Mouse (Mus musculus) urinary bladder, postnatal 4 days (tissue): ENCODE measurements around the gene H2al1i.
"Not testable (repeated sequence)": the region's sequence is repeated elsewhere in the genome, so short reads cannot be mapped to it uniquely, and the experiment has no call there.

Source experiments
- DNase-seq, 2 experiments: peaks; one replicate each; pipeline ENCODE4 v3.0.0; 2021 to 2022; ENCODE audit warnings: low spot score in 2 of 2

The H2al1i gene

DNA sequence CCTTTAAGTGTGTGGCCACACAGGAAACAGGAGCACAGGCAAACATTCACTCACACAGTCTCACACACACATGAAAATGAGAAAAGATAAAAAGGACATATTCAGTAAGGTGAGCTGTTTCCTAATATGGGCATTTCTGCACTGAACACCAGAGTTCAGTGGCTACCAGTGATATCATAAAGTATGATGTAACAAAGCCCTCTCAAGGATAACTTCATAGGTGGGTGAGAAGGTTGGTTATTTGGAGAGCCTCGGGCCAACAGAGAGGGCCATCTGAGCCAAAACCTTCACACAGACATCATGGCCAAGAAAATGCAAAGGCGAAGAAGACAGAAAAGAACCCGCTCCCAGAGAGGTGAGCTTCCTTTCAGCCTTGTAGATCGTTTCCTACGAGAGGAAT is at the start of gene H2al1i:
H2al1i (plus strand) TSS at position 301 of the 400 bp plus-strand sequence.
- DNase-seq = not testable (repeated sequence)

- DNase-seq = no peak
Observed at GRCm38 (mm10) chrX:11277083-11277482, 47.4 kb upstream of the H2al1i start.

- DNase-seq = no peak
Observed at GRCm38 (mm10) chrX:11280741-11281140, 43.7 kb upstream of the H2al1i start.

DNA sequence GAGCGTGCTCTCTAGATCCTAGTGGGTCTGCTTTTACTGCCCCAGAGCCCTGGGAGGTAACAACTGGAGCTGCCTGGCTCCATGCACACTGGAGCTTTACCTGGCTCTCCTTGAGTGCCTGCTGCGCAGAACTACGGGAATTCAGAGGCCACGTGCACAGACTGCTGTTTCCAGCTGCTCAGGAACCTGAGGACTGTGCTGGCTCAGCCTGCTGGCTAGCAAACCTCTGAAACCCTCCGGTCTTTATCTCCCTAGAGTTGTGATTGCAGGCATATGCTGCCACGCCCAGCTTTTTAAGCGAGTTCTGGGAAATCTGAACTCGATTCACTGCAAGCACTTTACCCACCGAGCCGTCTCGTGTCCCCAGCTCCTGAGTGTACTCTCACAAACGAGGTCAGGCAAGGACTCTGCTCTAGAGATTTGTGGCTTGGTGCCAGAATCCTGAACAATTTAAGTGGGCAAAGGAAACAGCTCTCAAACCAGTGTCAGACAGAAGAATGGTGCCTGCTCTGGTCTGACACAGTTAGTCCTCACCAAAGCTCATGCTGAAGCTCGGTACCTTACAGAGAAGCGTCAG is 36.1 kb upstream of the H2al1i start:
- DNase-seq = no peak

GRCm38 (mm10) chrX:11289244-11289643 is 35.2 kb upstream of the H2al1i start:
- DNase-seq = no peak

GRCm38 (mm10) chrX:11298957-11299356 is 25.5 kb upstream of the H2al1i start, which contains the start of gene H2al1a:
Gene H2al1a (plus strand): TSS chrX:11299257.
- not testable (repeated sequence) for DNase-seq

- DNase-seq = not testable (repeated sequence)
Observed at GRCm38 (mm10) chrX:11302132-11302531, 22.3 kb upstream of the H2al1i start, which contains the start of gene H2al1b. Gene H2al1b (plus strand): TSS chrX:11302432.

DNA sequence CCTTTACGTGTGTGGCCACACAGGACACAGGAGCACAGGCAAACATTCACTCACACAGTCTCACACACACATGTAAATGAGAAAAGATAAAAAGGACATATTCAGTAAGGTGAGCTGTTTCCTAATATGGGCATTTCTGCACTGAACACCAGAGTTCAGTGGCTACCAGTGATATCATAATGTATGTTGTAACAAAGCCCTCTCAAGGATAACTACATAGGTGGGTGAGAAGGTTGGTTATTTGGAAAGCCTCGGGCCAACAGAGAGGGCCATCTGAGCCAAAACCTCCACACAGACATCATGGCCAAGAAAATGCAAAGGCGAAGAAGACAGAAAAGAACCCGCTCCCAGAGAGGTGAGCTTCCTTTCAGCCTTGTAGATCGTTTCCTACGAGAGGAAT is 19.1 kb upstream of the H2al1i start, which contains the start of gene H2al1c:
H2al1c (plus strand) TSS at position 301 of the 400 bp plus-strand sequence.
- DNase-seq = not testable (repeated sequence)

- not testable (repeated sequence) for DNase-seq
Observed at GRCm38 (mm10) chrX:11308524-11308923, 15.9 kb upstream of the H2al1i start, which contains the start of gene H2al1d. Gene H2al1d (plus strand): TSS chrX:11308824.

DNA sequence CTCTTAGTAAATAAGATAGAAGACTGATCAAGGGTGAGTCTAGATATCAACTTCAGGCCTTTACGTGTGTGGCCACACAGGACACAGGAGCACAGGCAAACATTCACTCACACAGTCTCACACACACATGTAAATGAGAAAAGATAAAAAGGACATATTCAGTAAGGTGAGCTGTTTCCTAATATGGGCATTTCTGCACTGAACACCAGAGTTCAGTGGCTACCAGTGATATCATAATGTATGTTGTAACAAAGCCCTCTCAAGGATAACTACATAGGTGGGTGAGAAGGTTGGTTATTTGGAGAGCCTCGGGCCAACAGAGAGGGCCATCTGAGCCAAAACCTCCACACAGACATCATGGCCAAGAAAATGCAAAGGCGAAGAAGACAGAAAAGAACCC is 12.8 kb upstream of the H2al1i start, which contains the start of gene H2al1e:
H2al1e (plus strand) TSS at position 301 of the 400 bp plus-strand sequence.
- not testable (repeated sequence) for DNase-seq

DNA sequence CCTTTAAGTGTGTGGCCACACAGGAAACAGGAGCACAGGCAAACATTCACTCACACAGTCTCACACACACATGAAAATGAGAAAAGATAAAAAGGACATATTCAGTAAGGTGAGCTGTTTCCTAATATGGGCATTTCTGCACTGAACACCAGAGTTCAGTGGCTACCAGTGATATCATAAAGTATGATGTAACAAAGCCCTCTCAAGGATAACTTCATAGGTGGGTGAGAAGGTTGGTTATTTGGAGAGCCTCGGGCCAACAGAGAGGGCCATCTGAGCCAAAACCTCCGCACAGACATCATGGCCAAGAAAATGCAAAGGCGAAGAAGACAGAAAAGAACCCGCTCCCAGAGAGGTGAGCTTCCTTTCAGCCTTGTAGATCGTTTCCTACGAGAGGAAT is 9.6 kb upstream of the H2al1i start, which contains the start of gene H2al1f:
H2al1f (plus strand) TSS at position 301 of the 400 bp plus-strand sequence.
- DNase-seq = not testable (repeated sequence)

DNA sequence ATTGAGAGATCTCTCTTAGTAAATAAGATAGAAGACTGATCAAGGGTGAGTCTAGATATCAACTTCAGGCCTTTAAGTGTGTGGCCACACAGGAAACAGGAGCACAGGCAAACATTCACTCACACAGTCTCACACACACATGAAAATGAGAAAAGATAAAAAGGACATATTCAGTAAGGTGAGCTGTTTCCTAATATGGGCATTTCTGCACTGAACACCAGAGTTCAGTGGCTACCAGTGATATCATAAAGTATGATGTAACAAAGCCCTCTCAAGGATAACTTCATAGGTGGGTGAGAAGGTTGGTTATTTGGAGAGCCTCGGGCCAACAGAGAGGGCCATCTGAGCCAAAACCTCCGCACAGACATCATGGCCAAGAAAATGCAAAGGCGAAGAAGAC is 6.5 kb upstream of the H2al1i start, which contains the start of gene H2al1g:
H2al1g (plus strand) TSS at position 301 of the 400 bp plus-strand sequence.
- DNase-seq = not testable (repeated sequence)

DNA sequence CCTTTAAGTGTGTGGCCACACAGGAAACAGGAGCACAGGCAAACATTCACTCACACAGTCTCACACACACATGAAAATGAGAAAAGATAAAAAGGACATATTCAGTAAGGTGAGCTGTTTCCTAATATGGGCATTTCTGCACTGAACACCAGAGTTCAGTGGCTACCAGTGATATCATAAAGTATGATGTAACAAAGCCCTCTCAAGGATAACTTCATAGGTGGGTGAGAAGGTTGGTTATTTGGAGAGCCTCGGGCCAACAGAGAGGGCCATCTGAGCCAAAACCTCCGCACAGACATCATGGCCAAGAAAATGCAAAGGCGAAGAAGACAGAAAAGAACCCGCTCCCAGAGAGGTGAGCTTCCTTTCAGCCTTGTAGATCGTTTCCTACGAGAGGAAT is 3.3 kb upstream of the H2al1i start, which contains the start of gene H2al1h:
H2al1h (plus strand) TSS at position 301 of the 400 bp plus-strand sequence.
- not testable (repeated sequence) for DNase-seq

DNA sequence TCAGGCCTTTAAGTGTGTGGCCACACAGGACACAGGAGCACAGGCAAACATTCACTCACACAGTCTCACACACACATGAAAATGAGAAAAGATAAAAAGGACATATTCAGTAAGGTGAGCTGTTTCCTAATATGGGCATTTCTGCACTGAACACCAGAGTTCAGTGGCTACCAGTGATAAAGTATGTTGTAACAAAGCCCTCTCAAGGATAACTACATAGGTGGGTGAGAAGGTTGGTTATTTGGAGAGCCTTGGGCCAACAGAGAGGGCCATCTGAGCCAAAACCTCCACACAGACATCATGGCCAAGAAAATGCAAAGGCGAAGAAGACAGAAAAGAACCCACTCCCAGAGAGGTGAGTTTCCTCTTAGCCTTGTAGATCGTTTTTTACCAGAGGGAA is 3.1 kb downstream of the H2al1i start, which contains the start of gene H2al1j:
H2al1j (plus strand) TSS at position 301 of the 400 bp plus-strand sequence.
- DNase-seq = not testable (repeated sequence)

DNA sequence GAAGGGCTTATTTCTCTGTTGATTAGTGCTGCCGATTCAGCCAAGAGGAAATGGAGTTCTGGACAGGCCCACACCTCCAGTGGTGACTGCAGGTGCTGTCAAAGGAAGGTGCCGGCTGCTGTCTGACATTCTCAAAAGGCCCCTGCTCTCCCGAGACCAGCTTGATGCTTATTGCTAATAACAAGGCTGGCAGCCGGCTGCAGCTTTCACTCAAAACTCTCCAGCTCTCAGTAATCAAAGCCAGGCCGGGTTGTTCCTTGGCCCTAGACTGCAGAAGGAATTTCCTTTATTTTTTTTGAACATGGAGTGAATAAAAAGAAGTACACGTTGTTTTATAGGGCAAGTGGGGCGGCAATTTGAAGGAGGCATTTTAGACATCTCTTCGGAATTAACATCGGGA is 21.3 kb downstream of the H2al1i start:
- DNase-seq = no peak

DNA sequence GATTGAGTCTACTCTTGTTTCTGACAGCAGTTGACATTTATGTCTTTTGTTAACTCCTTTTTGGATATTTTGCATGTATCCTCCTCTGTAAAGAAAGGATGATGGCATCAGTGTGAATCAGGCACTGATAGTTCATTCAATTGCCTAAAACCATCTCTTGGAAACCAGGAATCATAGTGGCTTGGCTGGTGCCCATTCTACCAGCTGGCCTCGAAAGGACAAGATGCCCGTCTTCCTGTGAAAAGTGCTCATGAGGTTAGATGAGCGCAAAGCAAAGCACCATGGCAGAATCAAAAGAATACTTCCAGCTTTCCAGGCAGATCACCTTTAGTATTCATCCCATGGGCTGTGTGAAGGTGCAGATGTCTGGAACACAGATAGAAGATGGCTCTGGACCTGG is 22.3 kb downstream of the H2al1i start:
- DNase-seq = no peak

DNA sequence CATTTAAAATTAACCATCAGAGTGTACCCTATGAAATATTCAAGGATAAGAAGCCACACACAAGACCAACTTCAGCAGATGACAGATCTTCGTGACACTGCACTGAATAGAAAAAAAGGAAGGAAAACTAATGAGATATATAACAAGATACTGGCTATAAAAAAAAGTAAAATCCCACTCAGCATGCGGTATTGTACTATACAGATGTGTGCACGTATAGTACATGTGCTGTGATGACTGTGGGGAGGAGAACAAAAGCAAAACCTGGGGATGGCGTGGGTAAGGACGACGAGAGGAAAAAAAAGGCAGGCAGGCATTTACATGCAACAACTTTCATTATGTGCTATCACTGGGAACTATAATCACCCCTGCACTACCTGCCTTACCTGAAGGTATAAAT is 36.4 kb downstream of the H2al1i start:
- no peak for DNase-seq

- DNase-seq = no peak
Observed at GRCm38 (mm10) chrX:11361261-11361660, 36.8 kb downstream of the H2al1i start.

DNA sequence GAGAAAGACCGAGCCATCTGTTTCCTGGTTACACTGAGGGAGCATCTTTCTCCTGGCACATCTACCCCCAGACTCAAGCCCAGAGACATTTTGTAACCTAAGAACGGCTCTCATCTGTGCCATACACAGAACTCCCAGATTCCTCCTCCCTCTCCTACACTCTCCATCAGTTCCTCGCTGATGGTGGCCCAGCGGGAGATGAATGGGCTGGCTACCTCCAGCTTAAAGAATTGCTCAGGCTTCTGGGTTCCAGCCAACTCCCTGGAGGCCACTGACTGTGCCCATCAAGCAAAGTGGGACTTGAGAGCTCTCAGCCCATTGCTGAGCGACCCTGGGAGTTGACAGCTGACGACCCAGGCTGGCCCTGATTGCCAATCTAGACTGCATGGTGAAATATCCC is 39.4 kb downstream of the H2al1i start:
- DNase-seq = no peak

DNA sequence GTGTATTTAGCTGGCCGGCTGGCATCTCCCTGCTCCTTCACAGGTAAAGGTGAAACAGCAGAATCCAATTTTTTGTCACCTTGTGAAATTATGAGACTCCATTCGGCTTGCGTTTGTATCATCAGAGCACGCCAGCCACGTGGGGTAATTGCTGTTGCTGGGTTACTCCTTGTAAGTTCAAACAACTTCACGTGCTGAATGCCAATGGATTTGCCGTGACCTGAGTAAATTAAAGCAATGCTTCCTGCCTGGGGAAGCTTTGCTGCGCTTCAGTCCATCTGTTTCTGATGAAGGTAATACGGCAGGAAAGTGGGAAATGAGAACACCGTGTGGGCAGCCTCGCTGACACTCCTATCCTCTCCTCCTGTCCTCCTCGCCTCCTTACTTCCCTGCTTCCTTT is 40.7 kb downstream of the H2al1i start:
- no peak for DNase-seq
